Mouse (Mus musculus) embryonic facial prominence, embryonic 12.5 days (tissue): ENCODE data around the gene Frat1. TPM values are rescaled to one million over a fixed set of nuclear protein-coding genes. Genes with fewer than 3 reads are reported as not detected.
"Not testable (repeated sequence)": the region's sequence is repeated elsewhere in the genome, so short reads cannot be mapped to it uniquely, and the experiment has no call there.

Experiments
- ATAC-seq: fragments of 200-750 bp; cut with Nextera tagmentation; 2 replicates; pipeline ENCODE4 v1.8.0; 2017; ENCODE audit not compliant: insufficient number of reproducible peaks, insufficient read depth, low FRiP score, low TSS enrichment
- H3K27ac ChIP-seq: fragments of 300-500 bp; sonication (generic); 2 replicates; pipeline ENCODE4 v1.5.1; 2016; ENCODE audit warnings: mild to moderate bottlenecking
- H3K27me3 ChIP-seq: fragments of 300-500 bp; sonication (generic); 2 replicates; pipeline ENCODE4 v1.6.1; 2016; ENCODE audit warnings: mild to moderate bottlenecking, moderate library complexity
- H3K36me3 ChIP-seq: fragments of 300-500 bp; sonication (generic); 2 replicates; pipeline ENCODE4 v1.6.1; 2016; ENCODE audit warnings: mild to moderate bottlenecking
- H3K4me1 ChIP-seq: fragments of 300-500 bp; sonication (generic); 2 replicates; pipeline ENCODE4 v1.6.1; 2016
- H3K4me2 ChIP-seq: fragments of 300-500 bp; sonication (generic); replicated peaks from 2 replicates; pipeline ENCODE4 v1.6.1; 2016; ENCODE audit warnings: mild to moderate bottlenecking, moderate library complexity
- H3K4me3 ChIP-seq: fragments of 300-500 bp; sonication (generic); 2 replicates; pipeline ENCODE4 v1.5.1; 2016; ENCODE audit warnings: mild to moderate bottlenecking
- H3K9ac ChIP-seq: fragments of 300-500 bp; sonication (generic); 2 replicates; pipeline ENCODE4 v1.6.1; 2016; ENCODE audit warnings: mild to moderate bottlenecking, moderate library complexity
- H3K9me3 ChIP-seq: fragments of 300-500 bp; sonication (generic); 2 replicates; pipeline ENCODE4 v1.6.1; 2016; ENCODE audit warnings: mild to moderate bottlenecking, moderate library complexity
- WGBS: fragments of 180-500 bp; shearing (Covaris S2); methylation state at CpG from one replicate; pipeline ENCODE4 v1.1.7; 2016; 5-methylcytosine and 5-hydroxymethylcytosine counted together
- polyA plus RNA-seq: library from polyadenylated mRNA; unstranded; fragments of >200 nt; fragmentation: Nextera tagmentation; extraction: Ambion mirVana; gene quantifications from 2 replicates; pipeline ENCODE4 v1.2.1, GENCODE M21; 2016

Gene Frat1
- polyA plus RNA-seq, 1 experiment from 2014 or later: 8.9 TPM

DNA sequence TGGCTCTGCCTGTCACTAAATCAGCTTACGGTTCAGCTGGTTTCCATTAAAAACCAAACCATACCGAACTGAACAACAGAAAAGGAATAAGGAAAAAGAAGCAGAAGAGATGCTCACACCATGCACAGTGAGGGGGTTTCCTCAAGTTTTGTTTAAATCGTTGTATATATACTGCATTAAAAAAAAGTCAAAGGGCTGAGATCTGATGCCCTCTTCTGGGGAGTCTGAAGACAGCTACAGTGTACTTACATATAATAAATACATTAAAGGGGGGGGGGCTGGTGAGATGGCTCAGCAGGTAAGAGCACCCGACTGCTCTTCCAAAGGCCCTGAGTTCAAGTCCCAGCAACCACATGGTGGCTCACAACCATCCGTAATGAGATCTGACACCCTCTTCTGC, 40.2 kb downstream of the Frat1 start:
- ATAC-seq, H3K4me3 ChIP-seq: not testable (repeated sequence)
- 87% methylated on average over 5 of the region's 5 CpGs for WGBS

DNA sequence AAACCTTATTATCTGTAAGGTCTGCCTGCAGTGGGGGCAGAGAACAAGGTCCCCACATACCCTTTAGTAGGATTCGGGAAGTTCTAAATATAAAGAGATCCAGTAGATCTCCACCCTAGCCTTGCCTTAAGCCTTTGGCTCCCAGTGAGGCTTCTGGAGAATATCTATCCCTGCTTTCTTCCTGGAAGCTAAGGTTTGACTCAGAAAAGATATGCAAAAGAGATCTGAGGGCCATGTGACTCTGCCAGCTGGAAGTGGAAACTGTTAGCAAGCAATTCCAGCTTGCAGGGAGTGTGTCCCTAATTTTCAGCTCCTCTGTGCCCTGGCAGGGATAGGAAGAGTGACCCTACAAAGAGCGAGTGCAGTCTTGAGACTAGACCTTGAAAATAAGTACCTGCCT, 42.5 kb downstream of the Frat1 start:
- Histone ChIP-seq H3K27me3 (no peaks in the 10 kb centered on the region), H3K4me3 (no peak overlapping the region), H3K9ac (no peak overlapping the region), H3K36me3 (peaks cover 76% of the 10 kb centered on the region), H3K4me1 (no peaks in the 10 kb centered on the region), H3K27ac (no peak overlapping the region), H3K9me3 (no peaks in the 10 kb centered on the region), H3K4me2 (no peak overlapping the region)
- ATAC-seq: no peak
- 99% methylated on average over 2 of the region's 2 CpGs for WGBS

More for the DNA sequence above, 40.2 kb downstream of the Frat1 start:
- H3K4me2 ChIP-seq, H3K9me3 ChIP-seq, H3K27ac ChIP-seq, H3K4me1 ChIP-seq, H3K9ac ChIP-seq, H3K27me3 ChIP-seq: not testable (repeated sequence)
- peaks cover 81% of the 10 kb centered on the region for H3K36me3 ChIP-seq

DNA sequence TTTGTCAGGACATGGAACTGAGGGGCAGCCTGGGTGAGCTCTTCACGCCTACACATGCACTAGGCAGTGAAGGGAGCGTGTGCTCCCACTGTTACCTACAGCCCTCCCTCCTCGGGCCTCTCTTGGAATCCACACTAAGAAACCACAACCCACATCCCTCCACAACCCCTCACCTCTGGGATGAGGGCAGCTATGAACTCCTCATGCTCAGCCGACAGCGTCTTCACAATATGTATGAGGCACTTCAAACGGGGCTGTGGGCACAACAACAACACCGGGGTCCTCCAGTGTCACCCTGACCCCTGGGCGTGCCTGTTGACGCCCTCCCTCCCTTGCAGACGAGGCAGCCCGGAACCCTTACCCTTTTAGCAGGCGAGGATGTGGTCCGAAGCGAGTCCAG, 44.6 kb downstream of the Frat1 start:
- Histone ChIP-seq H3K36me3 (peaks cover 61% of the 10 kb centered on the region), H3K4me2 (no peak overlapping the region), H3K4me3 (no peak overlapping the region), H3K4me1 (no peaks in the 10 kb centered on the region), H3K27ac (no peak overlapping the region), H3K27me3 (no peaks in the 10 kb centered on the region), H3K9ac (no peak overlapping the region), H3K9me3 (no peaks in the 10 kb centered on the region)
- no peak for ATAC-seq
- 91% methylated on average over 14 of the region's 14 CpGs for WGBS

DNA sequence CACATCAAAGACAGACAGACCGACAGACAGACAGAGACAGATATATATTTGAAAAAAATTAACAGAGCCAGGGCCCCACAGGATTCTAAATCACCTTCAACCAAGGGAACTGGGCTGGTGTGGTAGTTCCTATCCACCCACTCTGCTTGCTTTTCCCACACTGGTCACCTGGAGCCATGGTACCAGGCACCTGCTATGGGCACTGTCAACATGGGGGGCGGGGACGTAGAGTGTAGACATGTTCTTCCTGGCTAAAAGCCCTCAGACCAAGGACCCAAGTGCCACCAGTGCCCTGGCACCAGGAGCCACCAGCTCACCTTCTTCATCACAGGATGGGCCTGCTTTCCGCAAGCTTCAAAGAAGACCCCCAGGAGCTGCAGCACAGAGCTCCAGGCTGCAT, 52.1 kb downstream of the Frat1 start:
- no peaks in the 10 kb centered on the region for H3K27me3 ChIP-seq
- no peak overlapping the region for H3K4me3 ChIP-seq
- H3K36me3 ChIP-seq: peaks cover 65% of the 10 kb centered on the region
- H3K27ac ChIP-seq: no peak overlapping the region
- no peaks in the 10 kb centered on the region for H3K4me1 ChIP-seq
- H3K9ac ChIP-seq: no peak overlapping the region
- no peaks in the 10 kb centered on the region for H3K9me3 ChIP-seq
- H3K4me2 ChIP-seq: no peak overlapping the region
- ATAC-seq: no peak
- 96% methylated on average over 4 of the region's 4 CpGs for WGBS

Other genes starting within 250 kb of the Frat1 start
- 2.7 and 2.8 TPM in 2 replicates for gene Gm340, start 247.6 kb upstream of the Frat1 start, polyA plus RNA-seq
- gene Slit1, start 86.3 kb upstream of the Frat1 start, polyA plus RNA-seq: 1.4 and 1.9 TPM in 2 replicates
- 32.9 and 33.1 TPM in 2 replicates for gene Arhgap19, start 27.9 kb upstream of the Frat1 start, polyA plus RNA-seq
- 9.2 and 9.9 TPM in 2 replicates for gene Frat2, start 18.2 kb downstream of the Frat1 start, polyA plus RNA-seq
- 23.5 and 24.0 TPM in 2 replicates for gene Rrp12, start 66.2 kb downstream of the Frat1 start, polyA plus RNA-seq
- gene Pgam1, start 82.0 kb downstream of the Frat1 start, polyA plus RNA-seq: 595 TPM in 2 replicates
- gene Exosc1, start 103.5 kb downstream of the Frat1 start, polyA plus RNA-seq: 76.7 and 81.5 TPM in 2 replicates
- gene Zdhhc16, start 103.5 kb downstream of the Frat1 start, polyA plus RNA-seq: 93.0 and 94.2 TPM in 2 replicates
- 41.5 and 41.7 TPM in 2 replicates for gene Mms19, start 151.2 kb downstream of the Frat1 start, polyA plus RNA-seq
- 20.3 and 20.5 TPM in 2 replicates for gene Ubtd1, start 151.8 kb downstream of the Frat1 start, polyA plus RNA-seq
- 0.24 and 0.27 TPM in 2 replicates for gene Ankrd2, start 206.0 kb downstream of the Frat1 start, polyA plus RNA-seq
- gene Hoga1, start 215.6 kb downstream of the Frat1 start, polyA plus RNA-seq: 1.3 and 1.9 TPM in 2 replicates
- not detected in 2 replicates for gene 4933411K16Rik, start 222.3 kb downstream of the Frat1 start, polyA plus RNA-seq